Mouse (Mus musculus) MEL (cell line): ENCODE measurements at regions not wholly inside any gene's neighbourhood (a gene's known extent, or its start where the extent isn't known, plus 50 kb on each side); places are given as distances from the start of the nearest gene placed in this dataset.

Experiments used
- DNase-seq: peaks from one replicate; pipeline ENCODE4 v3.0.0; 2011; ENCODE audit warnings: low read depth, low spot score
- H3K27ac ChIP-seq: 2 replicates; pipeline ENCODE4 v1.5.1; 2012; ENCODE audit warnings: low read depth, mild to moderate bottlenecking, control low read depth, low read length, moderate library complexity; ENCODE audit not compliant: control insufficient read depth
- H3K27me3 ChIP-seq, 2 experiments: fragments of 150-350 bp in 1 of 2; sonication (generic) in 1 of 2; 2 replicates each; pipeline ENCODE4 v1.6.1; 2012; ENCODE audit warnings: low read length in 2 of 2, mild to moderate bottlenecking in 2 of 2, improper control_type of control experiment in 1 of 2, moderate library complexity in 1 of 2; ENCODE audit not compliant: insufficient read depth in 2 of 2, control insufficient read depth in 1 of 2
- H3K36me3 ChIP-seq, 2 experiments: 2 replicates each; pipeline ENCODE4 v1.6.1; 2012 to 2014; ENCODE audit warnings: low read length in 2 of 2, improper control_type of control experiment in 1 of 2, inconsistent platforms in 1 of 2, mild to moderate bottlenecking in 1 of 2; ENCODE audit not compliant: insufficient read depth in 2 of 2, control insufficient read depth in 1 of 2
- H3K4me1 ChIP-seq, 2 experiments: fragments of 150-350 bp in 1 of 2; sonication (generic) in 1 of 2; 2 replicates each; pipeline ENCODE4 v1.6.1; 2012; ENCODE audit warnings: low read length in 2 of 2, improper control_type of control experiment in 1 of 2, mild to moderate bottlenecking in 1 of 2; ENCODE audit not compliant: insufficient read depth in 2 of 2, control insufficient read depth in 1 of 2
- H3K4me3 ChIP-seq, 2 experiments: fragments of 150-350 bp in 1 of 2; sonication (generic) in 1 of 2; 2 replicates each; pipeline ENCODE4 v1.5.1; 2012; ENCODE audit warnings: low read depth in 2 of 2, low read length in 2 of 2, mild to moderate bottlenecking in 2 of 2, moderate library complexity in 2 of 2, control low read depth in 1 of 2, improper control_type of control experiment in 1 of 2; ENCODE audit not compliant: control insufficient read depth in 1 of 2, insufficient read depth in 1 of 2
- H3K79me2 ChIP-seq: 2 replicates; pipeline ENCODE4 v1.6.1; 2012; ENCODE audit warnings: mild to moderate bottlenecking, low read length, moderate library complexity; ENCODE audit not compliant: control insufficient read depth, poor library complexity, insufficient read depth
- H3K9ac ChIP-seq: 2 replicates; pipeline ENCODE4 v1.6.1; 2012; ENCODE audit warnings: low read depth, mild to moderate bottlenecking, control low read depth, low read length, moderate library complexity; ENCODE audit not compliant: control insufficient read depth, poor library complexity, severe bottlenecking
- H3K9me3 ChIP-seq: fragments of 150-350 bp; sonication (generic); replicated peaks from 2 replicates; pipeline ENCODE4 v1.6.1; 2012; ENCODE audit warnings: mild to moderate bottlenecking, low read length, improper control_type of control experiment, moderate library complexity; ENCODE audit not compliant: insufficient read depth
- CHD1 ChIP-seq: IDR thresholded peaks from 2 replicates; pipeline ENCODE4 v1.6.1; 2012; ENCODE audit warnings: low read depth, mild to moderate bottlenecking, inconsistent platforms, low read length, improper control_type of control experiment
- CHD2 ChIP-seq: IDR thresholded peaks from 2 replicates; pipeline ENCODE4 v1.6.1; 2011; ENCODE audit warnings: low read length, improper control_type of control experiment
- ELF1 ChIP-seq: IDR thresholded peaks from 2 replicates; pipeline ENCODE4 v1.6.1; 2014; ENCODE audit warnings: low read depth, mild to moderate bottlenecking, inconsistent platforms, low read length, improper control_type of control experiment, moderate library complexity
- EP300 ChIP-seq, 2 experiments: IDR thresholded peaks; 2 replicates each; pipeline ENCODE4 v1.6.1; 2011; ENCODE audit warnings: improper control_type of control experiment in 2 of 2, low read length in 2 of 2, low read depth in 1 of 2, mild to moderate bottlenecking in 1 of 2
- ETS1 ChIP-seq: IDR thresholded peaks from 2 replicates; pipeline ENCODE4 v1.6.1; 2012; ENCODE audit warnings: low read depth, mild to moderate bottlenecking, inconsistent platforms, low read length, improper control_type of control experiment, moderate library complexity
- HCFC1 ChIP-seq: IDR thresholded peaks from 2 replicates; pipeline ENCODE4 v1.6.1; 2012; ENCODE audit warnings: low read depth, mild to moderate bottlenecking, inconsistent platforms, low read length, improper control_type of control experiment, moderate library complexity
- MAFK ChIP-seq: IDR thresholded peaks from 2 replicates; pipeline ENCODE4 v1.6.1; 2011; ENCODE audit warnings: low read depth, mild to moderate bottlenecking, low read length, improper control_type of control experiment, borderline replicate concordance
- MEF2A ChIP-seq: IDR thresholded peaks from 2 replicates; pipeline ENCODE4 v1.6.1; 2014; ENCODE audit warnings: low read depth, mild to moderate bottlenecking, inconsistent platforms, low read length, improper control_type of control experiment; ENCODE audit not compliant: poor library complexity, insufficient replicate concordance, severe bottlenecking; ENCODE audit errors: extremely low read depth
- MYC ChIP-seq: IDR thresholded peaks from 2 replicates; pipeline ENCODE4 v1.6.1; 2011; ENCODE audit warnings: low read depth, mild to moderate bottlenecking, low read length, improper control_type of control experiment, moderate library complexity
- POLR2A ChIP-seq, 2 experiments: IDR thresholded peaks; 2 replicates each; pipeline ENCODE4 v1.6.1; 2011 to 2012; ENCODE audit warnings: low read length in 2 of 2, mild to moderate bottlenecking in 2 of 2, control low read depth in 1 of 2, improper control_type of control experiment in 1 of 2, low read depth in 1 of 2, moderate library complexity in 1 of 2; ENCODE audit not compliant: control insufficient read depth in 1 of 2, insufficient read depth in 1 of 2, poor library complexity in 1 of 2
- POLR2AphosphoS5 ChIP-seq: IDR thresholded peaks from 2 replicates; pipeline ENCODE4 v1.6.1; 2012; ENCODE audit warnings: low read depth, borderline replicate concordance, mild to moderate bottlenecking, inconsistent platforms, low read length, moderate library complexity, mixed read lengths
- RAD21 ChIP-seq: IDR thresholded peaks from 2 replicates; pipeline ENCODE4 v1.6.1; 2011; ENCODE audit warnings: mild to moderate bottlenecking, low read depth, low read length, improper control_type of control experiment
- SIN3A ChIP-seq: IDR thresholded peaks from 2 replicates; pipeline ENCODE4 v1.6.1; 2012; ENCODE audit warnings: low read length, improper control_type of control experiment, inconsistent platforms
- TBP ChIP-seq: IDR thresholded peaks from 2 replicates; pipeline ENCODE4 v1.8.0; 2011; ENCODE audit warnings: low read depth, low read length, improper control_type of control experiment
- UBTF ChIP-seq: IDR thresholded peaks from 2 replicates; pipeline ENCODE4 v1.6.1; 2012; ENCODE audit warnings: low read depth, mild to moderate bottlenecking, inconsistent platforms, low read length, improper control_type of control experiment, moderate library complexity, borderline replicate concordance; ENCODE audit not compliant: insufficient read depth
- USF1 ChIP-seq: IDR thresholded peaks from 2 replicates; pipeline ENCODE4 v1.6.1; 2014; ENCODE audit warnings: low read depth, mild to moderate bottlenecking, inconsistent platforms, low read length, improper control_type of control experiment, moderate library complexity
- USF2 ChIP-seq, 2 experiments: IDR thresholded peaks; 2 replicates each; pipeline ENCODE4 v1.6.1; 2011 to 2012; ENCODE audit warnings: improper control_type of control experiment in 2 of 2, low read length in 2 of 2, borderline replicate concordance in 1 of 2, inconsistent platforms in 1 of 2, low read depth in 1 of 2, mild to moderate bottlenecking in 1 of 2; ENCODE audit not compliant: insufficient read depth in 1 of 2
- ZKSCAN1 ChIP-seq: IDR thresholded peaks from 2 replicates; pipeline ENCODE4 v1.6.1; 2012; ENCODE audit warnings: low read depth, mild to moderate bottlenecking, inconsistent platforms, low read length, improper control_type of control experiment, moderate library complexity
- ZMIZ1 ChIP-seq: IDR thresholded peaks from 2 replicates; pipeline ENCODE4 v1.6.1; 2012; ENCODE audit warnings: low read depth, mild to moderate bottlenecking, inconsistent platforms, low read length, improper control_type of control experiment, moderate library complexity
- ZNF384 ChIP-seq: IDR thresholded peaks from 2 replicates; pipeline ENCODE4 v1.6.1; 2012; ENCODE audit warnings: low read depth, mild to moderate bottlenecking, inconsistent platforms, low read length, improper control_type of control experiment

DNA sequence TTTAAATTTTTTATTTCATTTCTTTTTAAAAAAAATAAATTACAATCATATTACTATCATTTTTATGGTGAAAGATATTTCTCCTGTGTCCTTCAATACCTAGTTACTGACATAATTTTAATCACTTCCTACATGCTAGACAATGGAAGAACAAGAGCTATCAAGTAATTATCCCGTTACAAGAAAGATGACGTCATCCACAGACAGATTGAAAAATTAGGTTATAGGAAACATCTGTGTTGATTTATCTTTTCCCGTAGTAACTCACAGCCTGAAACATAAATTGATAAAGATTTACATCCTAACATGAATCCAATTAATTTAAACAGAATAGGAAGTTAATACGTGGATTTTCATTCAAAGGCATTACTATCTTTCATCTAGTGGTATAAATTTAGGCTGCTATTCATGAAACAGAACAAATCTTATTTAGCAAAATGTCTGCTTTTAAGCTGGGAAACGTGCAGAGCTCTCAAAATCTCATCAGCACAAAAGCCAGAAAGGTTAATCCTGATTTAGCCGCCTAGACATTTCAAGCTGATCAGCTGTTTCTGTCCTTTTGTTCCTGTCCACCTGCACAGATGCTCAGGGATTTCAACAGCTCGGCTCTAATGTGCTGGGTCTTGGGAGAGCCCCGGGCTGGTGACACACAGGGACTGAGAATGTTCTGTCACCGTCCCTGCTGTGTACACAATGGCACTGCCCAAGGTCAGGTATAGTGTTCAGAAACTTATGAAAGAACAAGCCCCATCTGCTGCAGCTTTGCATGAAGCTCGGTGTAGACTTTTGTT, 189.0 kb upstream of the Cd180 start:
- no peaks in the 10 kb centered on the region for H3K27me3 ChIP-seq
- no peak for DNase-seq
- H3K36me3 ChIP-seq: no peaks in the 10 kb centered on the region
- no peak overlapping the region for H3K9ac ChIP-seq
- H3K9me3 ChIP-seq: no peaks in the 10 kb centered on the region
- H3K4me1 ChIP-seq: no peaks in the 10 kb centered on the region
- H3K27ac ChIP-seq: no peak overlapping the region
- TF ChIP-seq POLR2A (IDR thresholded peaks at IDR 0.05; ENCODE audit: control insufficient read depth in 1 of 2, insufficient read depth in 1 of 2, low read depth in 1 of 2, low read length in 2 of 2, poor library complexity in 1 of 2) (no peak), EP300 (IDR thresholded peaks at IDR 0.05; ENCODE audit: low read depth in 1 of 2, low read length in 2 of 2) (no peak), MYC (no peak), USF1 (no peak), ZNF384 (no peak), ZKSCAN1 (no peak)
- TF ChIP-seq, all 39 proteins: peak for 0
- H3K79me2 ChIP-seq: no peaks in the 10 kb centered on the region
- H3K4me3 ChIP-seq: no peak overlapping the region

DNA sequence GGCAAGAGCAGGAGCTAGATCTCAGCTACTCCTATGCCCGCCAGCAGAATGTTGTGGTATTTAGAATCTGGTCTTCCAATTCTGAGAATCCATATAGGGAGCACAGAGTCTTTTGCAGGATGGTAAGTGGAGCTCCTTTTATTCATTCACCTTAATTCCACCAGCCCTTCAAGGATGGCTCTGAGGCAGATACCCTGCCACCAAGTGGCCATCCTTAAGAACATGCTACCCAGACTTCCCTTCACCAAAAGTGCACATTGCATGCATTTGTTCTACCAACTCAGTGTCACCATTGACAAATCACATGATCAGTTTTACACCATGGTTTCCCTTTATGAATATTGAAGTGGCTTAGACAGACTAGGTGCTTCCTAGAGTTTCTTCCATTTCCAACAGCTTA, 186.1 kb upstream of the Cd180 start:
- no peaks in the 10 kb centered on the region for H3K79me2 ChIP-seq
- H3K9ac ChIP-seq: no peak overlapping the region

DNA sequence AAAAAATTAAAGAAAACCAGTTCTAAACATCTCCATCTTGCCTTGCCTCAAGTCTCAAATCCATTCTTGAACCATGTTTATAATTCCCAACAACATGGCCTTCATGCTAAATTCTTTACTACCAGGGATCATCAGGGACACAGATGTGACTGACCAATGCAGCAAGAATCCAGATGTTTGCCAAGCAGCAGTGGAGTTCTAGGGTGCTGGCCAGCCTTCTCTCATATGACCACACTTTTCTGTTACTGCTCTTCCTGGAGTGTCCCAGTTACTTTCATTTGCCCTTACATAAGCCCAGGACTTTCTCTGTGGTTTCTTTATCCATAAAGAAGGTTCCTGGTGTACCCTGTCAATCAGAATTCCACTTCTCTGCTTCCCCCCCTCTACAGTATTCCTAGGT, 185.4 kb upstream of the Cd180 start:
- H3K9me3 ChIP-seq: no peaks in the 10 kb centered on the region
- TF ChIP-seq HCFC1: no peak
- no peak for TF ChIP-seq EP300 (IDR thresholded peaks at IDR 0.05; ENCODE audit: low read depth in 1 of 2, low read length in 2 of 2)
- TF ChIP-seq POLR2A (IDR thresholded peaks at IDR 0.05; ENCODE audit: control insufficient read depth in 1 of 2, insufficient read depth in 1 of 2, low read depth in 1 of 2, low read length in 2 of 2, poor library complexity in 1 of 2): no peak
- TF ChIP-seq TBP: no peak
- TF ChIP-seq POLR2AphosphoS5: no peak
- no peak for TF ChIP-seq RAD21
- H3K4me3 ChIP-seq: no peak overlapping the region
- H3K36me3 ChIP-seq: no peaks in the 10 kb centered on the region
- no peaks in the 10 kb centered on the region for H3K79me2 ChIP-seq
- no peaks in the 10 kb centered on the region for H3K4me1 ChIP-seq
- no peak for DNase-seq
- H3K27me3 ChIP-seq: no peaks in the 10 kb centered on the region
- H3K9ac ChIP-seq: no peak overlapping the region
- no peak overlapping the region for H3K27ac ChIP-seq

More for the DNA sequence above, 186.1 kb upstream of the Cd180 start:
- Histone ChIP-seq H3K4me1 (no peaks in the 10 kb centered on the region), H3K36me3 (no peaks in the 10 kb centered on the region), H3K27ac (no peak overlapping the region), H3K27me3 (no peaks in the 10 kb centered on the region), H3K9me3 (no peaks in the 10 kb centered on the region), H3K4me3 (no peak overlapping the region)
- no peak for DNase-seq
- TF ChIP-seq MAFK (no peak), ETS1 (no peak), ZNF384 (no peak), RAD21 (no peak), CHD2 (no peak), ELF1 (no peak), CHD1 (no peak), SIN3A (no peak), UBTF (no peak), ZKSCAN1 (no peak), MEF2A (no peak), USF2 (IDR thresholded peaks at IDR 0.05; ENCODE audit: borderline replicate concordance in 1 of 2, insufficient read depth in 1 of 2, low read depth in 1 of 2, low read length in 2 of 2) (no peak), MYC (no peak), ZMIZ1 (no peak)
